Mouse (Mus musculus): ENCODE measurements at regions not wholly inside any gene's neighbourhood (a gene's known extent, or its start where the extent isn't known, plus 50 kb on each side); places are given as distances from the start of the nearest gene placed in this dataset.
"Not testable (repeated sequence)": the region's sequence is repeated elsewhere in the genome, so short reads cannot be mapped to it uniquely, and the experiment has no call there.

DNA sequence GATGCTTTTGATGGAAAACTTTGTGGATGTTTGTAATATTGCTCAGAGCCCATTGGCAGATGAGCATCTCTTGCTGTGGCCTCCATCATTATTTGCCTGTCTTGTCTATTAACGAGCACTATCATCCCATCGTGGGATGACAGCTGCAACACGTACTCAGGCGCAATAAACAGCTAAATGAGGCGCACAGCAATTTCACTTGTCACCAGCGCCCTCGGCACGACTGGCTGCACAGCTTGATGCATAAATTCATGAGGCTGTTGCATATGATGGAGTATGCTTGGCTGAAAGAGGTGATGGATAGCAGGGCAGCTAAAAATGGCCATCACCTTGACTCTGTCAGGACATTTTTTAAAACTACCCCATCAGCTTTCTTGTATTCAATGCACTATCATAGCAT lies 853.1 kb upstream of the Pou3f2 start:
- DNase-seq = no peak

DNA sequence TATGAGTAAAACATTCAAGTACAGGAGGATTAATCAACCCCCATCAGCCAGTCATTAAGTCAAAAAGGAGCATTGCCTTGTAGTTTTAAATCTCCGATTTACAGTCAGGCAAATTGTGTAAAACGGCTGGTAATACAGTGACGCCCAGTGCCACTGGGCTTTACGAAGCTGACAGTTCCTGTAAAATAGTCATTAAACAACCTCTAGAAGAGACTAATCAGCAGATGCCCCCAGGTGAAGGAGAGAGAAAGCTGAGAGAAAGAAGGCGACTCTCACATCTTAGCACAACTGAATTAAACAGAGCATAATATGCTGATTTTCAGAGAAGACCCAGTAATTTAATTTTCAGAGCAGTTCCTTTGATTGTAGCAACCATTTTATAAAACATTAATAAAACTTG lies 850.3 kb upstream of the Pou3f2 start:
- no peak for DNase-seq

DNA sequence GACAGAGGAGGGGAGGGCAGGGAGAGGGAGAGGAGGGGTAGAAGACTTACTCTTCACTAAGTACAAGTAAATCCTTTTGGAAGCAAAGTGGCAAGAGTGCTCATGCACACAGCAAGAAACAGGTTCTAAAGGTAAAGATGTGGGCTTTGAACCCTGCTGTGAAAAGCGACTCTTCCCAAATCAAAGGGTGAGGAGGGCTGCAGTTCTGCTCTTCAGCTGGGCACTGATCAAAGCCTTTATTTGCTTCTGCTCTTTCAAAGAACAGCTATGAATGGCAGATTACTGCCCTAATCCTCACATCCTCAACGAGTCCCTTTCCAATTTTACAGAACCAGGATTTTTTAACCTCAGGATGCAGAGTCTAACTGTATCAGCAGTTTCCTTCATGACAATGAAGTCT lies 812.5 kb upstream of the Pou3f2 start:
- no peak for DNase-seq

DNA sequence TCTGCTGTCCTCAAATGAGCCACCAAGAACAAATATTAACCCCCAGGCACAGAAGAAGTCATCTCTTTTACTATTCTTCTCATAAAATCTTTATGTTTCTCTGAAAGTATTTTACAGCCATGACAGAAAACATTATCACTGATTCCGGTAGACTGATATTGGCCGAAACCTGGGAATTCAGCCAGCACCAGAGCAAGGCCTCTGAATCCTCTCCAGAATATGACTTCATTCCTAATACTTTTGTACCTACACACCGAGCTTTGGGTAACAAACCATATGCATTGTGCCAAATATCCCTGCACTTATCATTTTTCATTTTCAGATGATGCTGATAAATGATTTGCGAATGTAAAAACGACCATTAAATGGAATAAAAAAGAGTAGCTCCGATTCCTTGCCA lies 791.9 kb upstream of the Pou3f2 start:
- DNase-seq = no peak

DNA sequence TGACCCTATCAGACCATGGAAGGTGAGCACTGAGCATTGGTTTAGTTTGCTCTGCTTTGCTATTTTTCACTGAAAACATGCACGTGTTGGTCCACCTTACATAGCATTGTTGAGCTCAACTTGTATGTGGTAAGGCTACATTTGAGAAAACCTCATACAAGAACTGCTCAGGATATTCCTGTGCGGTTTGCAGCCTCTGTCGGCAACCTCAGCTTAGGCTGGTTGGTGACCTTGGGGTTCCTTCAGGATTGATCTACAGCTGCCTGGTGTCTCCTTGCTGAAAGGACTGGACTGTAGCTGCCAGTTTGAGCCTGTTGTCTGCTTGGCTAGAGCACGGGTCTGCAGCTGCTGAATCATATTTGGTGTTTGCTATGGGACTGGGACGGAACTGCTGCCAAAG lies 787.0 kb upstream of the Pou3f2 start:
- DNase-seq = no peak

DNA sequence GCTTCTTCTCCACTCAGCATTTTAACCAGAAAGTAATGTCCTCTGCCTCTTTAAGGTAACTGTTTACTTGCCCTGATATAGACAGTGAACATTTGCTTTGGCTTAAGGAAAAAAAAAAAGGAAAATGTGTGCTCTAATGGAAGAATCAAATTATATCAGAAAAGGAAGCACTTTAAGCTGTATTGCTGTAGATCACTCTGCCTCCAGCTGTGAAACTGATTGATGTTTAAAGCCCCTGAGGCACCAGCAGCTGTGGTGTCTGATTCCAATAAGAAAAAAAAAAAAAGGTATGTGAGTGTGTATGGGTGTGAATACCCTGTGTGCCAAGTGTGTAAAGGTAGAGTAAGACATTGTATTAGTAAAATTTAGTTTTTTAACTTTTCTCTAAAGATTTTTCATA lies 783.8 kb upstream of the Pou3f2 start:
- DNase-seq = no peak

DNA sequence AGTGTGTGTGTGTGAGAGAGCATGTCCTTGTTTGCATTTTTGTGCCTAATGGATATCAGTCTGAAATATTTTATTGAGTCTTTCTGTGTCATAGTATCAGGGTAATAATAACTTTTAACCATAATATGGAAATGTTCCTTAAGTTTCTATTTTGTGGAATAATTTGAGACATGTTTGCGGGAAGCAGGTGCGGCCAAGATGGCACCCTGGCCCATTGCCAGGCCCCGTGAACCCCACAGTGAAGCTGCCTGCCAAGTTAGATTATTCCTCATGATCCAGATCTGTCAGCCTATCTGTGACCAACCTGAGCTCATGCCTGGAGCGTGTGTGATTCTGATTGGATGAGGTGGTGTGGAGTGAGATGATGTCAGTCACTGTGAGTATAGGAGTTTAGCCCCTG lies 772.2 kb upstream of the Pou3f2 start:
- DNase-seq = no peak

DNA sequence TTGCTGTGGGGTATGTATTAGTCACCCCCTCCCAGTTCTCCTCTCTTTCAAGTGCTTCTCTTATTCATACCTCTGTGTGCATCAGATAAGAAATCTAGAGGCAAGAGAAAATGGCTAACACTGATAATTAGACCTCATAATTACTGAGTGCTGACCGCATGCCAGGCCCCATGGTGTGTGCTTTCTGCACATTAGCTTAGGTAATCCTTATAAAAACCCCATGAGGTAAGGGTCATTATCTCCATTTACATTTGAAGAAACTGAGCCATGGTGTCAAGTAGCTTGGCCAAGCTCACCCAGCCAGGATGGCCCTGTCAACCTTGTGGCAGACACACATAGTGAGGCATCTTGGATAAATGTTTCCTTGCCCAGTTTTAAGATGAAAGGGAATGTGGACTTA lies 746.8 kb upstream of the Pou3f2 start:
- no peak for DNase-seq

DNA sequence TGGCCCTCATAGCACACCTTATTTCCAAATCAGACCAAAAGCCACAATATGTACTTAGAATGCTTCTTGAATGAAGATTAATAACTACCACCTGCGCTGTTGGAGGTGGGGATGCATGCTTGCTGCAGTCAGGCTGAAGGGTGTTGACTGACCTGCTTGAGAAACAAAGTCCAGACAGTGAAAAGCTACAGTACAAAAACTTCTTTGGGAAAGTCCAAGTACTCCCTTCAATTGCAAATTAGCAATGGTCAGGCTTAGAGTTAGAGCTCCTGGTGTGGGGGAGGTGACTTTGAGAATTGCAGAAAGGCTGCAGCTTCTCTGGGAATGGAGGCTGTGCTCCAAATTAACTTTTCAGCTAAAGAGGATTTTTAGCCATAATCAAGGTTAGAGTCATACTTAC lies 706.6 kb upstream of the Pou3f2 start:
- not testable (repeated sequence) for DNase-seq

DNA sequence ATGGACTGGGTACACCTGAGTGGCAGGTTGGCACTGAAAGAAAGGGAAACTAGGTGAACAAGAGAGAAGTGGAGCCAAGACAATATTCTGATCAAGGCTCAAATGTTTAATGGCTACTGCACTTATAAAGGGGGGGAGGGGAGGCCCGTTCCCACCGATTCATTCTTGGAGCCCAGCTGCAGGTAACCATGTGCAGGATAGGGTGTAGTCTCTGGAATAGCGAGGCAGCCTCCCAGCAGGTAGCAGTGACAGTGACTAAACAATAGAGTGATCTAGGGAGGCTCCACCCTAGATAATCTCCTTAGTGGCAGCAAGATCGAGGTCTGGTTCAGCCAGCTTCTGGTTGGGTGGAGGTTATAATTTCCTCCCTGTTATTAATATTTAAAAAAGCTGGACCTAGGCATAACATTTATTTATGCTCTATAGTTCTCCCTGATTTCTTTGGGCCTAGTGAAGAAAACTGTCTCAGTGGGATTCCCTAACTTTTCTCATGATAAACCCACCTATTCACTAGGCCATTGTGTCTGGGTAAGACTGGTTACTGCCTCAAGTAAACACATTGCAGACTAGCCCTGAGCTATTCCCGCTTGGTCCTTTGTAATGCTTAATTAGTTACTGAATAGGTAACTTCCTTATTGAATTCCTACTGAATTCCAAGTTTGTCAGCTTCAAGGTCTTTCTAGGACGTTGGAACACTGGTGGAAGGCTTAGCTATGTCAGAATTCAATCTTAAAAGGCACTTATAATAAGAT lies 705.4 kb upstream of the Pou3f2 start:
- no peak for DNase-seq

DNA sequence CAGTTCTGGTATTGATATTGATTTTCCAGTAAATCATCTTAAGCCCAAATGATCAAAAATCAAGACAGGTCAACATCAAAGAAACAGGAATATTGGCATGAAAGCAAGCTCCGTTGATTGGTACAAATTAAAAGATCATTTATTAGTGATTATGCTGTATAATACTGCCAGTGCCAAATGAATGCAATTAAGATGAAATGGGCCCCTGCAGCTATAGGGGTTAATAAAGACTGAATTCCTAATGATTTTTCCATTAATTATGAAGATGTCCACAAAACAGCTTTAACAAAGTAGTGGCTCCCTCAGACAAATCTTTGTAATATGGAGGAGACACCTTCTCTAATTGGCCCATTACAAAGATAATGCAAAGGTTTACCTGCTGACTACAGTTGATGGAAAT lies 685.6 kb upstream of the Pou3f2 start:
- no peak for DNase-seq

DNA sequence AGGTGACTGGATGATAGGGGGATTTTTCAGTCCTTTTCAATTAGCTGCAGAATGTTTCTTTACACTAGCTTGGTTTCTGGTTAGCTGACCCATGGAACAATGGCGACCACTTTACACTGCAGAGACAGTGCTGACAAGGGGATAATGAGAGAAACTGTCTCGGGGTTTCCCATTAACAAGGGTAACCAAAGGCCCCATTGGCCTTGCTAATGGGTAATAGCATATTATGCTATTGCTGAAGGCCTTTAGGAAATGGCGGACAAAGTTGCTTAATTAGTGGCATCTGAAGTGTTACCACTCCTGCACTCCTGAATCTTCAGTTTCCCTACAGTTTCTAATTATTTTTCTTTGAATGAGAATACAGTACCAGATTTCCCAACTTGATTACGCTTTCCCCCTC lies 685.2 kb upstream of the Pou3f2 start:
- no peak for DNase-seq

DNA sequence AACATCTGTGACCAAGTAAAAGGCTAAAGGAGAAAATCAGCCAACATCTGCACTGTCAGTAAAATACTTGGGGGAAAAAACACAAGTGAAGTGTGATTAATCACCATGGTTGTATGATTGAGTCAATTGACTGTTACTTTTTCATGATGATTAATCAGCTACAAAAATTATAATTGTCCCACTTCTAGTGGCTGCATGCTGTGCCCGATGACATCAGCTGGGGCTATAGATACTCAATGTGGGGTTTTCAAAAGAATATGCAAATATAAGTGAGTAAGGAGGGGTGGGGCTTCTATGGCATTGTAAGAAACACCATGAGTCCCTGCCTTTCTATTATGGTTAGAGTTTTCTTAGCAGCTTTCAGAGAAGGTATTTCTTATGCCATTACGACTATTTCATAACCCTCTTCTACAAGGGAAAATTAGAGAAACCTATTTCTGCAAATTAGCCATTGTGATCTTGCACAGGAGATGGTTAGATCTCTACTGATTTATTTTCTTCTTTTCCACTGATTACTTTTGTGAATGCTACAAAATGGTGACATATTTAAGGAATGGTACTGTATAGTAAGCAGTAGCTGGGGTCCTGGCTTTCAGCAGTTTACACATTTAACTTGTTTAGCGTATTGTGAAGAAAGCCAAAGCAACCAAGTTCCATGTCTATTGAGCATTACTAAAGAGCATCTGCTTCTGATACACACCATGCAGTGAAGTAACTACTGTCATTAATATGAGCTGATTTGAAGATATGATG lies 660.1 kb upstream of the Pou3f2 start:
- no peak for DNase-seq

DNA sequence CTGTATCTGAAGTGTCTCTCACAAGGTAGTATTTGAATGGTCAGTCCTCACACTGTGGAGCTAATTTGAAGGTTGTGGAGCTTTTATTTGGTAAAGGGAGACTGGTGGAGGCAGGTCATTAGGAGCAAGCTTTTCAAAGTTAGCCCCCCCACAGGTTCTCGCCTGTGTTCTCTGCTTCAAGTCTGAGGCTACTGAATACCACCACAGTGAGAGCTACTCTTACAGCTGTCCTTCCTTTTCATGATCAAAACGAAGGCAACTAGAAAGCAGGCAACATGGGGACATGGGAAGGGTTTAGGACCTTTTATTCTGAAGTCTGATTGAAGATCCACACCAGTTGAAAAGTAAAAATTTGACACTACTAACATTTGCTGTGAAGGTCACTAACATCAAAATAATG lies 645.2 kb upstream of the Pou3f2 start:
- DNase-seq = no peak

DNA sequence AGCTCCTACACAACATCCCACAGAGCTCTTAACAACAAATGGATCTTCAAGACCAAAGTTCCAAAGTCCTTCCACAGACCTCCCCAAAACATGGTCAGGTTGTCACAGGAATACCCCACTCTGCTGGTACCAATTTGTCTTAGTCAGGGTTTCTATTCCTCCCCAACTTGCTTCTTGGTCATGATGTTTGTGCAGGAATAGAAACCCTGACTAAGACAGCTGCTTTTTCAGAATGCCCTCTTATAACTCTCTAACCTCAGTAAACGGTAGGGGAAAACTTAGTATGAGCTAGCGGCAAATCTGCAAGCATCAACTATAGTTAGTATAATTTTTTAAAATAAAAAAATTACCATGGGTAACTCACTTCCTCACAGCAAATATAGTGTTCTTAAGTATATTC lies 613.3 kb upstream of the Pou3f2 start:
- DNase-seq = not testable (repeated sequence)

DNA sequence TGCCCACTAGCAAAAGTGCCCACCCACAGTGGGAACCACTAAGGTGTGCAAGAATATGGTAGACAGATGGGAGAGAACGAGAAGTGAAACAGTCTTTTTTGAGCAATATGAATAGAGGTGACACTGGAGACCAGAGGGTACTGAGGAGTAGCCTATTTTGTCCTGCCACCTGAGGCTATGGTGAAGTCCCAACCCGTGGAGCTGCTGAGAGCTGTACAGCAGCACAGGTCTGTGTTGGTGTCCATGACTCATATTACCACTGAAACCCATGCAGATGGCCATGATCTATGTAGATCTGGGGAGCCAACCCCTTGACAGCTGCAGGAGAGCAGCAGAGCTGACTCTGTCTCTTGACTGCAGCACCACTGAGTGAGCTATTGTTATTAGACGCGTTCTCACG lies 591.4 kb upstream of the Pou3f2 start:
- no peak for DNase-seq

DNA sequence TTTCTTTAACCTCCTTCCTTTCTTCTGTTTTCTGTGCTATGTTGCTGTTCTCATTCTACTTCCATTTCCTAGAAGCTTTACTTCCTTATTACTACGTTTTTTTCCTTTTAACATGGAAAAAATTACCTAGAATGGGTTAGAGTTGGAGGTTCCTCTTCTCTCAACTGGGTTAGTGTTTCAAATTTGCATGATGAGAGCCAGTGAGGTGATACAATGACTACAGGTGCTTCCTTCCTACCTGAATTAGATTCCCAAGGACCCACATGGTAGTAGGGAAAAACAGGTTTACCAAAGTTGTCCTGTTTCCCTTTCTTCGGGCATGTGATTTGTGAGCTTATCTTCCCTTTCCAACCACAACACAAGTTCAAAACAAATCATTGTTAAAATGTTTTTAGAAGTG lies 589.4 kb upstream of the Pou3f2 start:
- DNase-seq = no peak

DNA sequence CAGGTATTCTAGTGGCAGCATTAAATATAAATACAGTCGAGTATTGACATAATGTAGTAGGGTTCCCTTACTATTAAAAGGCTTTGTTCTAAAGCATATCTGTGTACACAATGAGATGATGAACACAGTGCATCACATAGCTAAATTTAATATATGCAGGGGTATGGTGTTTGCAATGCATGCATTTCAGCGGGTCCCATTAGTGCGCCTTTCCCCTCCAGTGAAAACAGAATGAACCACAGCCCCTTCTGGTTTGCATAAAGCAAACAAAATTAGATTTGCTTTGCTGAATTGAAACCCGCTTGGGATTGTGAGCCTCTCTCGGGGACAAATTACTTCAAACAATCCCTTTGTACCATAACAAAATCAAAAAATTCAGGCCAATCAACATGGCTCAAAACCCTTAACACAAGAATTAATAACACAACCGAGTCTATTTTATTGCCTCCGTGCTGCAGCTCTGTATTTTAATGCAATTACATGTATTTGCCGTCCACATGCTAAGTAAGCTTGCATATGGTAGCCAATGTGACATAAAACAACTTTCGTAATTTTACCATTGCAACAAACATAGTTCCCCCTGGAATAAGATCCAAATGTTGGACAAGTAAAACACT lies 562.6 kb upstream of the Pou3f2 start:
- DNase-seq = no peak

DNA sequence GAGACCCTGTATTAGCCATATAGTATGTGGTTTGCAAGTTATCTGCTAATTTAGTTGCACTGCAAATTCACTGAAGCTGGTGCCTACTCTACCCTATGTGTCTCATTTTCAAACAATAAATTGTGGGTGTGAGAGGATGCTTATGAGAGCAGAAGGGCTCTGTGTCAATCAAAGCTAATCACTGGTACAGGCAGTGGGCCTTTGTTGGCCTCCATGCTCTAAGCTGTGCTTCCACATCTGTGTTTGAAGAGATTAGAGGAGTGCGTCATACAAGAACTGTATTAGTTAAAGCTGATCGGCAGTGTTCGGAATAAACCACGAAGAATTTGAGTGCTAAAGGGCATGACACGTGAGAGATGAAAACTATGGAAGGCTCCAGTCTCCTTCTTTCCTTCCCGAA lies 549.6 kb upstream of the Pou3f2 start:
- no peak for DNase-seq

DNA sequence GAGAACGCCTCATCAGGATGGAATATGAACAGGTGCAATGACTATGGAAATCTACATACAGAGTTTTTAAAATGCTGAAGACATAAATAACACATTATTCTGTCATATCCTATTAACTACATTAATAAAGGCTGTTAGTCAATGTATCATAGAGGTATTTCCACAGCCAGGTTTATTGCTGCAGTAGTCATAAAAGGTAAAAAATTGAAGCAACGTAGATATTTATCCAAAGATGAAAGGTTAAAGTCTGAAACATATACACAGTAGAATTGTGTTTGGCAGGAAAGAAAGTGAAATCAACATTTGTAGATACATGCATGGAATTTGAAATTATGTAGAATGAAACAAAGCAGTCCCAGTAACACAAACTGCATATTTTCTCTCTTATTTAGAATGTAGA lies 543.1 kb upstream of the Pou3f2 start:
- DNase-seq = no peak

DNA sequence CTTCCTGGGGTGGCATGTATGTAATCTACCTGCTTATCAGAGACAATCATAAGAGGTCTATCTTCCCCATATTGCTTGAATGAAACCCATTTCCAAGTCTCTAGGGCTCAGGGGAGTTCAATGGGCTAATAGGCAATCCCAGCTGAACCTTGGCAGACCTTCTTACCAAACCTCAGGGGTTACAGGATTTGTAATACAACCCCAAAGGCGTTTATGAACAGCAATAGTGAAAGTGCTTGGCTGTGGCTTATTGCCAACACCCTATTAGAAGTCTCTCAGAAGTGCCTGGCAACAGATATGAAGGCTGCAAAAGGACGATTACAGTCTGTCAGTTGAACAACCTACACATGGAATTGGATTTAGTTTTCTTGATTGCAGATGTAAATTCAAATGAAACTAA lies 534.0 kb upstream of the Pou3f2 start:
- DNase-seq = no peak

DNA sequence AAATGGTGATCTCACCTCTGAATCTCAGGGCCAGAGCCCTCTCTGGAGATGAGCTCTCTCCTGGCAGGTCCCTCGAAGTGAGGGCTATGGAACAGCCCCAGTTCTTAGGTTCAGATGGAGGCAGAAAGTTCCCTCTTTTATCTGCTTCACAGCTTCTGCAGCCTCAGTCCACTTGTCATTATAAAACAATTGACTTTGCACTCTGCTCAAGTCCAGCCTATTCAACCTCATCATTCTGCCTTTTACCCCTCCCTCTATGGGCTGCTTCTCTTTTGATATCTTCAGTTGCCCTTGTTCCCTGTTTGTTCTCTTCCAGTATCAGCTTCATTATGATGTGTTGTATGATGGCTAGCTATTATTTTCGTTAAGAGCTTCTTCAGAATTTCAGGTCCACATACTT lies 522.2 kb upstream of the Pou3f2 start:
- no peak for DNase-seq

DNA sequence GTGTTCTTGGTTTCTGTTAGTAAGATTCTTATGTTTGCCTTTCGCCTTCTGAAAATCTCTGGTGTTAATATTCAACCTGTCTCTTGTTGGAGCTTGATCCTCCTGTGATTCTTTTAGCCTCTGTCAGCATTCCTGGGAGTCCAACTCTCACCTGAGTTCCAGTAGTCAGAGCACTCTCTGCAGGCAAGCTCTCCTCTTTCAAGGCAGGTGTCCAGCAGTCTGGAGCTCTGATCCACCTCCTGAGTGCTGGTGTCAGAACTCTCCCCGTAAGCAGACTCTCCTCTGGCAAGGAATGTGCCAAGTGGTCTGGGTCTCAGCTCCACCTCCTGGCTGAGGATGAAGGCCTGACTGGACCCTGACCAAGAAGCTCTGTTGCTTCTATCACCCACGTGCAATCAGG lies 521.0 kb upstream of the Pou3f2 start:
- DNase-seq = peak; percentile 20

DNA sequence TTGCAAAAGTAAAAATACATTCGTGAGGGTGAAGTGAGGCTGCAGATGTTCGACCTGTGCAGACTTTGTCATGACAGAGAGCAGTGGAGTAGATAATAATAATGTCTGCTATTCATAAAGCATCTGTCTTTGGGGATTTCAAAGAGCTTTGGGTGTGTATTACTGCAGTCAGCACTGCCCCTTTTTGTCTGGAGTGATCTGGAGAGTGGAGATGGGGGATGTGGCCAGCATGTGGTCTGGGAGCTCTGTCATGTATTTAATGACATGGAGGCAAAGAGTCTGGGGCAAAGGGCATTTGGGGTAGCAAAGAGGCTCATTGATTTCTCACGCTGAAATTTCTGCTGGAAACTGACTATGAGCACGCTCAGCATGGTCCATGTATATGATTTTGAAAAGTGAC lies 510.8 kb upstream of the Pou3f2 start:
- no peak for DNase-seq

All from kidney, adult 18-20 months (tissue).